Mouse (Mus musculus) adrenal gland, postnatal 4 days (tissue): Measurements from ENCODE around the gene Fndc3a. TPM values are rescaled to one million over a fixed set of nuclear protein-coding genes. Genes with fewer than 3 reads are reported as not detected.
A peak's percentile ranks its signal among the peaks of the same experiment; 100 is the strongest.

Source experiments
- DNase-seq, 2 experiments: peaks; one replicate each; pipeline ENCODE4 v3.0.0; 2021 to 2022; ENCODE audit warnings: low spot score in 2 of 2, mixed read lengths in 2 of 2
- long read RNA-seq, 2 experiments: library from polyadenylated mRNA; stranded (forward); transcript quantifications; one replicate each; pipeline ENCODE4 v2.0.0; 2021
- total RNA-seq, 2 experiments: library from RNA; stranded (reverse); gene quantifications; 2 replicates each; pipeline ENCODE4 v1.2.3; 2021

Gene Fndc3a
- total RNA-seq, result 10 to 100 TPM; 55.7 to 61.7 TPM
- long read RNA-seq, experiment 1, partial matches to known transcripts, result 3 of 3 reads
- long read RNA-seq, experiment 1, other reads (novel, unspliced or antisense), result 0 of 3 reads
- long read RNA-seq, experiment 2, partial matches to known transcripts, result 8 of 12 reads
- long read RNA-seq, experiment 2, other reads (novel, unspliced or antisense), result 3 of 12 reads

- DNase-seq, result peak; percentile 64 to 72
Observed at GRCm38 (mm10) chr14:72709710-72710340, at the start of gene Fndc3a. Gene Fndc3a (minus strand): TSS chr14:72710003.

DNA sequence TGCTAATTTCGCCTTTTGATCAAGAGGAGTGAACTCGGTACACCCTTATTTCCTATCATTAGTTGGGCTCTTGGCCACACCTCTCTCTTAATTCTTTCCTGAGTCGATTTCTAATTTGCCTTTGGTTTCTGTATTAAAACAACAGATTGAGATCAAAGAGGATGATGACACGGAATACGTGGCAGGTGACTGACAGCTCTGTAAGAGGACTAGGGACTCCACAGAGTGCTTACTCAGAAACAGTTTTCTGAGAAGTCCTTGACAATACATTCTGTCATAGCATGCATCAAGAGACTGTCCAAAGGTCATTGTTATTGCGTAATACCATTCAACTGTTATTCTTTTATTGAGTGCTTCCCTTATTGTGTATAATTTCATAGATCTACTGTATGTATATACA is 43.1 kb upstream of the Fndc3a start:
- DNase-seq, result no peak

DNA sequence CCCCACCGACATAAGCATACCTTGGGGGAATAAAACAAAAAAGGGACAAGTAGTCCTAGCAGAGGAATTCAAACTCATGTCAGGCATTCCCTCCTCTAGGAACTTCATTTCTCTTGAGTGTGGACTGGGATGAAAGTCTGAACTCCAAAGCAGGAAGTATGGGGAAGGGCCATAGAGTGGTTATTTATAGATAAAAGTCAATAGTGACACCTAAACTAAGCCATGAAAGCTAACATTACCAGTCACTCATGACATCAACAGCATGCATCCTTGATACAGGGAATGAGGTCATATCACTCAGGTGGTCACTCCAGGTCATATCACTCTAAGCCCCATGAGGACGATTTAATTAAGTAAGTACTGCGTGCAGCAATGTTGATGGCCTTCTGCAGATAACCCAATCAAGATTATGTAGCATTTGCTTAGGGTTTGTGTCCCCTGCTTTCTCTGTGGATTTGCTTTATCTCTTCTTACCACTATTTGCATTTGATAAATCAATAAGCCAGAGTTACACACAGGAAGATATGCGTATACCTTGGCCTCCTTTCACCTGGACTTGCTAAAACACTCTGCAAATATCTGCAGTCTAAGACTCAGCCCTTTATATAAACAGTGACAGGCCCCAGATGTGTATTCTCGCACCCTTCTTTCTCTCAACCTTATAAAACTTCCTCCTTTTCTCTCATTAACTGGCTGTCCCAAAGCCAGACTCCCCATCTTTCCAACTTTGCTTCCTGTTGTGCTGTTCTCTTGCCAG is 40.8 kb upstream of the Fndc3a start:
- DNase-seq, result no peak

DNA sequence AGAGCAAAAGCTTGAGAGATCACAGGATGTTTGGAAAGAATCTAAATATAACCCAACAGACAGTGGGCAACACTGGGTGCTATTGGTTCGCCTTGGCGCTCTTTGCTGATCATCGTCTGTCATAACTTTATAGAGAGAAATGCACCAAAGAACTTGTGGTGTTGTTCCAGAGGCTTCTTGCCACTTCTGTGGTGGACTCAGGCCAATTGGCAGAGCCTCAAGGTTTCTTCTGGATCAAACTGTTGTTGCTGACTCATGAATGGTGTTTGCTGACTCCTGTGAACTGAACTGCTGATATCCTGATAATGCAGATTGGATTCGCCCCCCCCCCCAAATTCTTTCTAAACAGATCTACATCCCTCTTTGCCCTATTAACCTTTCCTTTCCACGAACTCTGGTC is 38.5 kb upstream of the Fndc3a start:
- DNase-seq, result no peak

DNA sequence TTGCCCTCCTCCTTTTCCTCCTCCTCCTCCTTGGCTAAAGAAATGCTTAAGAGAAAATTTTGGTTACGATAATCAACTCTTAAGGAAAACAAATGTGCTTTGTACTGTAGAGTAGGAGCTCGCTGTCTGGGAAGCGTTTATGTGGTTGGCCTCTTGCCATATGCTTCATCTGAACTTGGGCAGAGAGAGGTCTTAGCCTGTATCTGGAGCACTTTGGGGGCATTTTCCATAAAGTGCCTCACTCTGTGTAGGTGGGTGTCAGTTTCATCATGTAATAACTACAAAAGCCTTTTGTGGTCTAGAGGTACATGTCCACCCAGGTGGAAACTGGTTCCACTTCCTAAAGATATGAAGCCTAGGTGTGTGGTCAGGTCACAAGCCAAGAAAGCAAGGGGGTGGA is 31.9 kb upstream of the Fndc3a start:
- no peak for DNase-seq

DNA sequence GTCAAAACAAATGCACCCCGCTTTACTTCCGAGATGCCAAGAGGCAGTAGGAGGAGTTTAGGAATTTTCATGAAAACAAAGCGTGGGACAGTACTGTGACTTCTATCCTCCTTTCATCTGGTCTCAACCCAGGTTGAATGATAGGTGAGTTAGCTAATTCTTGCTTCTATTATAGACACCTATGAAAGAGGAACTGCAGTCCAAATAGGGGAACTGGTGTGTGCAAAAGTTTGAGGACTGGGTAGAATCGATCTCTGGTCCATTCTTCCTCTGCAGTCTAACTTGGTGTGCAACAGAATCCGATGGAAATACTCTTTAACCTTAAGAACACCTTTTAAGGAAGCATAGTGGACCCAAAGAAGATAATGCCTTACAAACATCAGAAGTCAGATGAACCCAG is 30.5 kb upstream of the Fndc3a start:
- no peak for DNase-seq

- no peak for DNase-seq
Observed at GRCm38 (mm10) chr14:72739484-72740208, 29.8 kb upstream of the Fndc3a start.

GRCm38 (mm10) chr14:72738776-72739175 is 29.0 kb upstream of the Fndc3a start:
- DNase-seq, result no peak

DNA sequence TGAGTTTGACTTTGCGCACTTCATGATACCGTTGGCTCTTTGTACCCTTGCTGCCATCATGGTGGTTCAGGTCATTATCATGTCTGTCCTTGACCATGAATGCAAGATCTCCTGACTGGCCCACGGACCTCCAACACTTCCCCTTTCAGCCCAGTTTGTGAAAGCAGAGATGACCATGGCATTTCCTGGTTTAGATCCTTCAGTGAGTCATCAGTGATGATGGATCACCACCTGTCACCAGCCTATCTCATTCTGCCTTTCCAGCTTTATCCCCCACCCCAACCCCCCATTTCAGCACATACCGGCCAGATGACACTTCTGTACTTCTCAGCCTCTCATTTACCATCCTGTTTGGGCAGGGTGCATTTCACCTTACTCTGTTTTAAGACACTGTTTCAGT is 28.4 kb upstream of the Fndc3a start:
- peak in 1 of 2 experiments; percentile 6 for DNase-seq

- no peak for DNase-seq
Observed at GRCm38 (mm10) chr14:72725865-72726264, 16.1 kb upstream of the Fndc3a start.

GRCm38 (mm10) chr14:72722274-72723053 is 12.7 kb upstream of the Fndc3a start:
- DNase-seq, result no peak

DNA sequence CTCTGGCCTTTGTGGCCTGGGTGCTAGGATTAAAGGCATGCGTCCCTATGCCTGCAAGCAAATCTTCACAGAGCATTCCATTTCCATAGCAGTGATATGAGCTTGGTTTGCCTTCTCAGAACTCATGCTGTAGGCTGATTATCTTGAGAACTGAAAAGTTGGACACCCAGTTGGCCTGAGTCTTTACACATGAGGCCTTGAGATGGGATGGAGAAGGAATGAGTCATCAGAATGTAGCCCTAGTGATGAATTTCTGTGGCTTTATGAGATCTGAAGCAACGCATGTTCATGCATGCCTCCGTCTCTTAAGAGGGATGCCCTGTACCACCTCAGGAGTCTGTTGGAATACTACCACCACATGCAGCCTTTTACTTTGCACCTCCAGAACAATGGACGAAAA is 6.4 kb upstream of the Fndc3a start:
- no peak for DNase-seq

DNA sequence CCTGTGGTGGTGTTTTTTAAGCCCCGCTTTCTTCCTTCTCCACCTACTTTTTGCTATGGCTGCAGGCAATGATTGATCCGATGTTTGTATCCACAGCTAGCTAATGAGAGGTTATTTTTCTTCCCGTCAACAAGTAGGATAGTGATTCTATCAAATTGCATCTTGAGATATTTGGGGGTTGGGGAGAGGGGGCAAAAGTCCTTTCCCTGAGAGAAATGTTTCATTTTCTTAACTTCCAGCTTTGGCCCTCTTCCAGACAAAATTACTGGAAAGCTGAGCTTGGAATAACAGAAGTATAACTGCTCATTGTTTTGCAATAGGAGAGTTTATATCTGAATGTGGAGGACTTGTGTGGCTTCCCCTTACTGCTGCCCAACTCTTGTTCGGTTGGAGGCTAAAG is 1.3 kb upstream of the Fndc3a start:
- no peak for DNase-seq

- DNase-seq, result peak in 1 of 2 experiments; percentile 10
Observed at GRCm38 (mm10) chr14:72710341-72711027, 681 bp upstream of the Fndc3a start.

- peak in 1 of 2 experiments; percentile 27 for DNase-seq
Observed at GRCm38 (mm10) chr14:72709091-72709709, 603 bp downstream of the Fndc3a start.

DNA sequence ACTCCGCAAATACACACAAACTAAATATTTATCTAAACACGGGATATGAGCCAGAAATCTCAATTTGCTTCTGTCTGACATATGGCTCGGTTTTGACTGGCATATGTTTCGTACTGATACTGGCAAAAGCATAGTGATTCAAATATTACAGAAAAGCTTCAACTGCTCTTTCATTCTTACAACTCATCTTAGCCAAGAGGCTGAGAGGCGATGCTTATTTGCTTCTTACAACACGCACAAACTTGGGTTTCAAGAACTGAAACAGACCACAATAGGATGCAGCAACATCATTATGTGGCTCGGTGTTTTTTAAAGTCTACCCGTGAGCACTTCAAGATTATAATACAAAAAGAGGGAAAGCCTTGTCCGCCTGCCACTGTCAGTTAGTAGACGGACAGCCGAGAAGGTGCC is 1.2 kb downstream of the Fndc3a start:
- no peak for DNase-seq

GRCm38 (mm10) chr14:72700056-72700455 is 9.7 kb downstream of the Fndc3a start:
- DNase-seq, result no peak

DNA sequence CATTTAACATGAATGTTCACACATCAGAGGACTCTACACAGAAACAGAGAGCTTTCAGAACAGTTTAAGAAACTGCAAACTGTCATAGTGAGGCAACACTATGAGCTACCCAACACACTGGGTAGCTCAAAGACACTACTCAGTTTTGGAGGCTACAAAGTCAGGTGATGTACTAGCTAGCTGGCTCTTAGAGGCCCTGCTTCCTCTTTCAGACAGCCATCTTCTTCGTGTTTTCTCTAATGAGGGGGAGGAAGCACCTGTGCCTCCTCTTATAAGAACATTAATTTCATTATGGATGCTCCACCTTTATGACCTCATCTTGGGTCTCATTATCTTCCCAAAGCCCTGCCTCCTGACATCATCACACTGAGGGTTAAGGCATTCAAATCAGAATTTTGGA is 18.4 kb downstream of the Fndc3a start:
- no peak for DNase-seq

- DNase-seq, result no peak
Observed at GRCm38 (mm10) chr14:72689525-72689924, 20.3 kb downstream of the Fndc3a start.

- DNase-seq, result no peak
Observed at GRCm38 (mm10) chr14:72684857-72685370, 24.9 kb downstream of the Fndc3a start.
